Mouse (Mus musculus) induced T-regulatory cell, adult 2 months (primary cell): ENCODE results near the gene Nexn.

ENCODE experiments used
- DNase-seq: peaks from one replicate; pipeline ENCODE4 v3.0.0-alpha.2; 2012; ENCODE audit warnings: low read depth

The Nexn gene

GRCm38 (mm10) chr3:152235238-152235637 lies 30.9 kb downstream of the Nexn start:
- no peak for DNase-seq

DNA sequence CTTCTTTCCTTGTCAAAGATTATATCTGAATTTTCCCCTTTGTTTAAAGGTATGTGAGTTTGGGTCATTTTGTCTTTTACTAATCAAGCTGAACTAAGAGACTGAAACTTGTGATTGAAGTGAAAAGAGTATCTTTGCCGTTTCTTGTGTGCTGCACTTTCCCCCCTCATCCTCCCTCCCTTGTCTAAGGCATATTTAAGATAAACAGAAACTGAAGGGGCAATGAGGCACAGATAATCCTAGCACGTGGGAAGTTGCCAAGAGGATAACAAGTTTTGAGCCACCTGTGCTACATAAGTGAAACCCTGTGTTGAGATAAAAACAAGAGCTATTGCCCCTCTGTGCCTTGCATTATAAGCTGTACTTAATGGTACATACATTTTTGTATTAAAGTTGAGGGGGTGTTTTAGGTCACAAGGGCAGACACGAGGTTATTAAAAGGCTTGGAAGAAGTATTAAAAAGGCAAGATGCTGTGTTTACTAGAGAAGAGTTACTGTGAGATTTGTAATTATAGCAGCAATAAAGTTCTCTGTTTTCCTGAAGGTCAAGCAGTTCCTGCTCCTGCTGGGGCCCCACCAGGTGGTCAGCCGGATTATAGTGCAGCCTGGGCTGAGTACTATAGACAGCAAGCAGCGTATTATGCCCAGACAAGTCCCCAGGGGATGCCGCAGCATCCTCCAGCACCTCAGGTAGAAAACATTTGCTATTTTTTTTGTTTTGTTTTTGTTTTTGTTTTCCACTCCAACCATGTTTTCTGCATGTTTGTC lies 34.6 kb downstream of the Nexn start:
- no peak for DNase-seq

- no peak for DNase-seq
These were observed 36.9 kb downstream of the Nexn start for GRCm38 (mm10) chr3:152229271-152229670.

GRCm38 (mm10) chr3:152228843-152229242 lies 37.3 kb downstream of the Nexn start:
- no peak for DNase-seq

- DNase-seq = no peak
These were observed 40.2 kb downstream of the Nexn start for GRCm38 (mm10) chr3:152225906-152226305.

- no peak for DNase-seq
These were observed 41.2 kb downstream of the Nexn start for GRCm38 (mm10) chr3:152224918-152225317.

- peak; percentile 24 for DNase-seq
These were observed 52.7 kb downstream of the Nexn start for GRCm38 (mm10) chr3:152213416-152213815.

DNA sequence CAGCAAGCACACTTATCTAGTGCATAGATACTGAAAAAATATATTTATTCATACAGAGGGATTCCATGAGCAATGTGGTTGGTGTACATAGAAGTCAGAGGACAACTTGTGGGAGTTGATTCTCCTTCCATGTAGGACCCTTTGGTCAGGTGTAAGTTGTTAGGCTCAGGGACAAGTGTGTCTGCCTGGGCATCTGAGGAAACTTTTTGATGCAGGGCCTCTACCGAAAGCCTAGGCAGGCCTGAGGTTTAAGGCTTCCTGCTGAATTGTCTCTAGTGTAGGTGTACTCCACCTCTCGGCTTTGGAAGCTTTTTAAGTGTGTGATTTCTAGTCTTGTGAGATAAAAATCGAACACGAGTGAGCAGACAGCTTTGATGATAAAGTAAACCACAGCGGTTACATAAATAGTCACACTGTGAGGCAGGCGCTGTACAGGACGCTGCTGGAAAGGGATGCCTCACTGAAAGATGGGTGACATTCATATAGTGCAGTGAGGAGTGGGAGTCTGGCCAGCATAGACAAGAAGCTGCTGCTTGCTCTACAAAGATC lies 54.3 kb downstream of the Nexn start:
- peak; percentile 82 for DNase-seq

DNA sequence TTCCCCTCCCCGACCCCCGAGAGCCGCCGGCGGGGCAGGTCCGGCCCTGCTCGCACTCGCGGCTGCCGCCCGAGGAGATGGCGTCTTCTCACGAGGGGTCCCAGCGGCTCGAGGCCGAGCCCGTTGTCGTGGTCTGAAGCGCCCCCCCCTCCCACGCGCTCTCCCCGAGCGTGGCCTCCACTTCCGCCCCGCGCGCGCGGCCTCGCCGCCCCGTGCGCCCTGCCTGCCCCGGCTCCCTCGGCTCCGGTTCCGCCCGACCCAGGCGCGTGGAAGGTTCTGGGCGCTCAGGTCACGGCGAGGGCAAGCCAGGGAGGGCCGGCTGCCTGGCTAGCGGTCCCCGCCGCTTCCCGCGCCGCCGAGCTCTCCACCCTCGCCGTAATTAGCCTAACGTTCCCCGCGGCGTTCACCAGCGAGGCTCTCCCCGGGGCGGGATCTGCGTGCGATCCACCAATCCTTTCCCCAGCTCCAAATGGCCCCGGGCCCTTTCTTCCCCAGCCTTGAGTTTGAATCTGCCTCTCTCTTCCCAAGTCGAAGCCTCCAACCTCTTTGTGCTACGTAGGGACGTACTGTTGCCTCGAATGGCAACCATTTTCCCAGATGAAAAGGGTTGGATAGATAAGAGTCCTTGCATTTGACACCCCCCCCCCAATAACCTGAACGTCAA lies 55.3 kb downstream of the Nexn start:
- peak; percentile 81 for DNase-seq

GRCm38 (mm10) chr3:152209967-152210634 lies 56.0 kb downstream of the Nexn start, which contains the start of the genes Dnajb4 and Fubp1:
TSS of gene Dnajb4 (minus strand) at chr3:152210302.
TSS of gene Fubp1 (plus strand) at chr3:152210422.
- peak; percentile 100 for DNase-seq

GRCm38 (mm10) chr3:152209177-152209966 lies 56.8 kb downstream of the Nexn start:
- DNase-seq = peak; percentile 75

DNA sequence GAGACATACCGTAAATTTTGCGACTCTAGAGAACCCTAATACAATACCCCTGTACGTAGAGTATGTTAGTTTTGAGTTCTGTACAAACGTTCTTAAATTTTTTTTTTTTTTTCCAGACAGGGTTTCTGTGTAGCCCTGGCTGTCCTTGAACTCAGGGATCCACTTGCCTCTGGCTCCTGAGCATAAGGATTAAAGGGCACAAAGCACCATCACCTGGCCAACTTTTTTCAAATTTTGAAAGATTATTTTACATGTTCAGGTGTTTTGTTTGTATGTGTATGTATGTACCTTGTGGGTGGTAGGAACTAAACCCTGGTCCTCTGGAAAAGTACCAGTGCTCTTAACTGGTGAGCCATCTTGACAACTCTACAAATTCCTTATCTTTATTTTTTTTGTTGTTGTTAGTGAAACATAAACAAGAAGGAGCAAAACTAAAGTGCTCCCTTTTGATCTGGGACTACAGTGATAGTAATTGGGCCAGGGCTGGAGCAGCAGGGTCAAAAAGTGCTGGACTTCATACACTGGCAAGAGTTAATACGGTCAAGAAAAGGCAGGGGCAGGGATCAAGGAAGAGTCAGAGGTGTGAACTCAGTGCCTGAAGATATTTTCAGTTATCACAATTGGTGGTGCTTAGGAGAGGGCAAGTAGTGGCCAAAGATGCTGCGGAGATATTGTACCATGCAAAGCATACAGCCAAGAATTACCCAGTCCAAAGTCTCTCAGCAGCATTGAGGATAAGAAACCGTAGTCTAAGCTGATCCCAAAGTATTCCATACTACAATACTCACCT lies 57.9 kb downstream of the Nexn start:
- DNase-seq = no peak

DNA sequence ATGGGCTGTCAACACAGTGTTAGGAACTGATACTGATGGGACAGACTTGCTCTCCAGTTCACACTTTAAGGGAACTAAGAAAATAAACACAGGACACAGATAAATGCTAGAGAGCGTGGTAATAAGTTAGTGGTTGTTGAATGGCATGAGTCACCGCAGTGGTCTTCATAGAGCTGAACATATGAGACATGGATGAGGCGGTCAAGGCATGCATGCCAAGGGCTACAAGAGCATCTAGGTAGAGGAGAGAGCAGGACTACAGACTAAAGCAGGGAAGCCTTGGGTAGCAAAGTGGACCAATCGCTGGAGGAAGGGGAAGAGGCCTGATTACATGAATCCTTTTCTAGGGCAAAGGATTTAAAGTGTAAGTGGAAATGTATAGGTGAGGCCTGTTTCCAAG lies 59.0 kb downstream of the Nexn start:
- DNase-seq = no peak

GRCm38 (mm10) chr3:152204577-152204976 lies 61.6 kb downstream of the Nexn start:
- no peak for DNase-seq

DNA sequence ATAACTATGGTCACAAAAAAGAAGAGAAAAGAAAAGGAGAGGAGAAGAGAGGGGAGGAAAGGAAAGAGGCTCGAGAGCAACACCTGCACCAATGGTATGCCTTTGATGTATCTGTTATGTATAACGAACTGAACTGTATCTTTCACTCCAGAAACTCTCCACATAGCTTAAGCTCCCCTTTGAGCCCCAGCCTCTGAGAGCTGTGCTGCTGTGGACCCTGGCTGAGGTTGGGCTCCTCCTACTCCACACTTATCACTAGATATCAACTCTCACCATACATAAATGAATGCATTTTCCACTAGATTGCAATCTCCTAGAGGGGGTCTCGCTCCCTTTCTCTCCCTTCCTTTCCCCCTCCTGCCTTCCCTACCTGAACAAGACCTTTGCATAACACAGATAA lies 62.2 kb downstream of the Nexn start:
- no peak for DNase-seq

DNA sequence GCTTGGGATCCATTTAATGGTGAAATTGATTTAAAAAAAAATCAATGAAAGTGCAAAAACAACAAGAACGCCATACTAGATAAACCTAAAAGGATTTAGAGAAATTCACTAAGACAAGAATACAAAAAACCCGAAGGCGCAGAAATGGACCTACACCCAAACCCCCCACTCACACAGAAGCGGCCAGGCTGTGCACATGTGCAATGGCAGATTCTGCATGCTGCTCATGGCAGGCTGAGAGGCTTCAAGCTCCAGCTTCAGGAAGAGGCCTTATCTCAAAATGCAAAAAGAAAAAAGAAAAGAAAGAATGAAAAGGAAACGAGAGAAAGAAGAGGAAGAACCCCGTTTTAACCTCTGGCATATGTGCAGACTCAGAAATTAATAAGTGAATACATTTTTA lies 62.7 kb downstream of the Nexn start:
- no peak for DNase-seq

DNA sequence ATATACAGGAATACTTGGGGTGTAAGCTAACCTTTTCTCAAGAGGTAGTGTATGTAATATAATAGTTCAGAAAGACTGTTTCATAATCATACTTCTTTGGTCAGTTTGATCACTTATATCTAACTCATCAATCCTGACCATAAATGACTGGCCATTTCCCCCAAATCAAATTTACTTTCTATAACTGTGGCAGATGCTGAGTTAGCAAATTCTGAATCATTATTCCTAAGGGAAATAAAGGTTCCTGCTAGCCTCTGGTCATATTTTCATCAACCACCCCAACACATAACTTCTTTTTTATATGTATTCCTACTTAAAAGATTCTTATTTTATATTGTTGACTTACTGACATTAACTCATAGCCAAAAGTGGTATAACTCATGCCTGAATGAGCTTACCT lies 63.2 kb downstream of the Nexn start:
- DNase-seq = no peak

- no peak for DNase-seq
These were observed 64.5 kb downstream of the Nexn start for GRCm38 (mm10) chr3:152201651-152202050.

DNA sequence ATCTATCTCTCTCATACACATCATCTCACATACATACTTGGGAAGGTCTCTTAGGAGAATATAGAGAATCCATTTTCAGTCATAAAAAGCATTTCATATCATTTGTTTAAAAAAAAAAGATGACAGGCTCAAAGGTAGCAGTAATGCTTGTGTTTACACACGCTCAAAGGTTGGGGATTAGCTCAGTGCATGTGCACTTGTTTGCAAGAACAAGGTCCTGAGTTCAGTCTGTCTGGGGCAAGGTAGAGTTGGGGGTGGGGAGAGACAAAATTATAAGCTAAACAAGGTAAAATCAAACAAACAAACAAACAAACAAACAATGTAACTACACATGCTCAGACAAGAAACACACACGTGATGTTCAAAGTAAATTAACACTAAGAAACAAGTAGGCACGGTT lies 65.0 kb downstream of the Nexn start:
- no peak for DNase-seq

DNA sequence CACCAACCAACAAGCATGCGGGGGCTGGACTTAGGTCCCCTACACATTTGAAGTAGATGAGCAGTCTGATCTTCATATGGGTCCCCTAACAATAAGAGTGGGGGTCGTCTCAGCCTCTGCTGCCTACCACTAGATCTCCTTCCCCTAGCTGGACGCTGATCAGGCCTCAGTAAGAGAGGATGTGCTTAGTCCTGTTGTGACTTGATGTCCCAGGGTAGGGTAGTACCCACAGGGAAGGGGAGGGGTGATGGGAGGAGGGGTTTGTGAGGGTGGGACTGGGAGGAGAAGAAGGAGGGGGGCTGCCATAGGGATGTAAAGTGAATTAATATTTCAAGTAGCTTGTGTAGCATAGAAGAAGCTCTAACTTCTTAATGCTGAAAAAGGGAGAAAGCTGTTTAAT lies 67.0 kb downstream of the Nexn start:
- no peak for DNase-seq

- DNase-seq = peak; percentile 37
These were observed 68.9 kb downstream of the Nexn start for GRCm38 (mm10) chr3:152197246-152197645.
